Mouse (Mus musculus) forebrain, embryonic 14.5 days (tissue): ENCODE data around the gene Krtap6-2. TPM values are rescaled to one million over a fixed set of nuclear protein-coding genes. Genes with fewer than 3 reads are reported as not detected.

Source experiments
- polyA plus RNA-seq: library from polyadenylated mRNA; unstranded; fragments of >200 nt; fragmentation: Nextera tagmentation; extraction: Ambion mirVana; gene quantifications from 2 replicates; pipeline ENCODE4 v1.2.1, GENCODE M21; 2014

The Krtap6-2 gene
- polyA plus RNA-seq, 1 experiment from 2014 or later: not detected

Other genes starting within 250 kb of the Krtap6-2 start
- gene 1110057P08Rik, start 245.4 kb downstream of the Krtap6-2 start, polyA plus RNA-seq: not detected in 2 replicates
- not detected in 2 replicates for gene Krtap20-2, start 214.2 kb downstream of the Krtap6-2 start, polyA plus RNA-seq
- not detected in 2 replicates for gene Krtap21-1, start 16.2 kb downstream of the Krtap6-2 start, polyA plus RNA-seq
- not detected in 2 replicates for gene Krtap8-1, start 67.8 kb upstream of the Krtap6-2 start, polyA plus RNA-seq
- not detected in 2 replicates for gene Krtap7-1, start 88.2 kb upstream of the Krtap6-2 start, polyA plus RNA-seq
- gene Krtap11-1, start 151.1 kb upstream of the Krtap6-2 start, polyA plus RNA-seq: not detected in 2 replicates